Mouse (Mus musculus): ENCODE measurements around the gene Sfxn1. TPM values are rescaled to one million over a fixed set of nuclear protein-coding genes. Genes with fewer than 3 reads are reported as not detected.

Sfxn1 gene
- polyA plus RNA-seq, 1 experiment from 2014 or later, result 63.8 TPM

GRCm38 (mm10) chr13:54079782-54080759 is 8.4 kb downstream of the Sfxn1 start:
- Histone ChIP-seq H3K4me1 (0 out of 2 replicates have a peak, but pooled peaks cover 10% of the 10 kb centered on the region), H3K4me3 (replicated peaks) (no peak overlapping the region), H3K9ac (no peak overlapping the region), H3K4me2 (no peak overlapping the region), H3K27me3 (replicated peaks) (no peaks in the 10 kb centered on the region), H3K27ac (no peak overlapping the region), H3K9me3 (no peaks in the 10 kb centered on the region), H3K36me3 (no peaks in the 10 kb centered on the region)
- ATAC-seq (ENCODE audit: insufficient read depth, low FRiP score, low read depth), result no peak
- 54% methylated on average over 12 of the region's 12 CpGs for WGBS

DNA sequence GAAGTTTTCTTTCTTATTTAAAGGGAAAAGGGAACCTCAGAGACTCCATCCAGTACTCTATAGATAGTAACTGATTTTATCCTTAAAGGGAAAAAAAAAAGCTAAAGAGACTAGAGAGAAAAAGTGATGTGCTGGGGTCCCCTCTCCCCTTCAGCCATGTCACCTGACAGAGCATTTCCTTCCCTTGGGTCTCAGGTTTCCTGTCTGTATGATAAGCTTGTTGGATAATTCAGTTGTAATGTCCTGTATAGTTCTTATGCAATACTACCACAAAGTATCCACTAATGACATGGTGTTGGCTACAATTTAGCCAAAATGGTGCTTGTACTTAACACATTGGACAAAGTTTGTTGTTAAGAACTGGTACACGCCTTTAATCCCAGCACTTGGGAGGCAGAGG is 9.1 kb downstream of the Sfxn1 start:
- H3K9ac ChIP-seq, result no peak overlapping the region
- H3K4me1 ChIP-seq, result 0 out of 2 replicates have a peak, but pooled peaks cover 10% of the 10 kb centered on the region
- no peak overlapping the region for H3K4me3 ChIP-seq (replicated peaks)
- 0 out of 2 replicates have a peak, but pooled peaks cover under 1% of the 10 kb centered on the region for H3K36me3 ChIP-seq
- no peak overlapping the region for H3K27ac ChIP-seq
- no peak for ATAC-seq (ENCODE audit: insufficient read depth, low FRiP score, low read depth)
- 88% methylated on average over 1 of the region's 1 CpGs for WGBS
- no peaks in the 10 kb centered on the region for H3K9me3 ChIP-seq
- no peak overlapping the region for H3K4me2 ChIP-seq
- H3K27me3 ChIP-seq (replicated peaks), result no peaks in the 10 kb centered on the region

GRCm38 (mm10) chr13:54082946-54083345 is 11.3 kb downstream of the Sfxn1 start:
- 64% methylated on average over 5 of the region's 5 CpGs for WGBS
- H3K4me1 ChIP-seq, result 0 out of 2 replicates have a peak, but pooled peaks cover 10% of the 10 kb centered on the region
- H3K9me3 ChIP-seq, result no peaks in the 10 kb centered on the region
- peaks cover 18% of the 10 kb centered on the region; the same call in 1 of the 2 replicates for H3K36me3 ChIP-seq
- no peaks in the 10 kb centered on the region for H3K27me3 ChIP-seq (replicated peaks)
- no peak overlapping the region for H3K27ac ChIP-seq
- ATAC-seq (ENCODE audit: insufficient read depth, low FRiP score, low read depth), result no peak
- H3K9ac ChIP-seq, result no peak overlapping the region
- H3K4me3 ChIP-seq (replicated peaks), result no peak overlapping the region
- no peak overlapping the region for H3K4me2 ChIP-seq

- Histone ChIP-seq H3K4me2 (no peak overlapping the region), H3K9ac (no peak overlapping the region), H3K4me1 (0 out of 2 replicates have a peak, but pooled peaks cover 10% of the 10 kb centered on the region), H3K27ac (no peak overlapping the region), H3K27me3 (replicated peaks) (no peaks in the 10 kb centered on the region), H3K9me3 (no peaks in the 10 kb centered on the region), H3K4me3 (replicated peaks) (no peak overlapping the region), H3K36me3 (peaks cover 22% of the 10 kb centered on the region; the same call in 1 of the 2 replicates)
- WGBS, result 69% methylated on average over 4 of the region's 4 CpGs
- ATAC-seq (ENCODE audit: insufficient read depth, low FRiP score, low read depth), result no peak
Observed at GRCm38 (mm10) chr13:54084178-54084577, 12.5 kb downstream of the Sfxn1 start.

- H3K4me3 ChIP-seq (replicated peaks), result no peak overlapping the region
- H3K9me3 ChIP-seq, result no peaks in the 10 kb centered on the region
- H3K27ac ChIP-seq, result no peak overlapping the region
- no peak for ATAC-seq (ENCODE audit: insufficient read depth, low FRiP score, low read depth)
- H3K4me2 ChIP-seq, result no peak overlapping the region
- no peak overlapping the region for H3K9ac ChIP-seq
- H3K36me3 ChIP-seq, result peaks cover 27% of the 10 kb centered on the region; the same call in 1 of the 2 replicates
- WGBS, result 70% methylated on average over 5 of the region's 5 CpGs
- H3K27me3 ChIP-seq (replicated peaks), result no peaks in the 10 kb centered on the region
- 0 out of 2 replicates have a peak, but pooled peaks cover 5% of the 10 kb centered on the region for H3K4me1 ChIP-seq
Observed at GRCm38 (mm10) chr13:54084826-54085225, 13.2 kb downstream of the Sfxn1 start.

DNA sequence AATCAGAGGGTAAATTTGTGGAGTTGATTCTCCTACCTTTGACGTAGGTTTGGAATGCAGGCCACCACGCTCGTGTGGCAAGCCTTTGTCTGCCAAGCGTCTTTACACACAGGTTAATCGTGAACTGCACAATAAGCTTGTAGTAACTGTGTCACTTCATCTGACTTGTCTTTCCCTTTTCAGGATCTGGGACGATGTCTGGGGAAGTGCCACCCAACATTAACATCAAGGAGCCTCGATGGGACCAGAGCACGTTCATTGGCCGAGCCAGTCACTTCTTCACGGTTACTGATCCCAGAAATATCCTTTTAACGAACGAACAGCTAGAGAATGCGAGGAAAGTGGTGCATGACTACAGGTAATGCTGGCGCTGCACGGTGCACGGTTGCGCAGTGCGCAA is 13.6 kb downstream of the Sfxn1 start:
- H3K9me3 ChIP-seq, result no peaks in the 10 kb centered on the region
- H3K27ac ChIP-seq, result no peak overlapping the region
- no peak for ATAC-seq (ENCODE audit: insufficient read depth, low FRiP score, low read depth)
- H3K9ac ChIP-seq, result no peak overlapping the region
- 0 out of 2 replicates have a peak, but pooled peaks cover under 1% of the 10 kb centered on the region for H3K4me1 ChIP-seq
- 85% methylated on average over 18 of the region's 18 CpGs for WGBS
- no peak overlapping the region for H3K4me2 ChIP-seq
- no peak overlapping the region for H3K4me3 ChIP-seq (replicated peaks)
- no peaks in the 10 kb centered on the region for H3K27me3 ChIP-seq (replicated peaks)
- peaks cover 27% of the 10 kb centered on the region; the same call in 1 of the 2 replicates for H3K36me3 ChIP-seq

DNA sequence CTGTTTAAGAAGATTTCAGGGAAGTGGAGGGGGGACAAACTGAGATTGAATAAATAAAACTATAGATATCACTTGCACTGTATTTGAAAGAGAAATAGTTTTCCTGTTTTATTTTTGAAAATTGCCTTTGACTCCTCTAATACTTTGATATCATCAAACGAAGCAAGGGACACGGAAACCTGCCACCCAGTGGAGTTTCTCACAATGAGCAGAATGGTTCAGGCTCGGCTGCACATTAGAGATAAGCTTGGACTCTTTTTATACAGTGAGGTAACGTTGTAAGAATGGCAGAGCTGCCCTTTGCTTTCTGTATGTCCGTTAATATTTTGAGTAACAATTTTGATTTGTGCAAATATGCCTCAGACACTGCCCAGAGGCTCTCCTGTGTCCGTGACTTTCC is 20.1 kb downstream of the Sfxn1 start:
- Histone ChIP-seq H3K9ac (no peak overlapping the region), H3K27me3 (replicated peaks) (no peaks in the 10 kb centered on the region), H3K4me1 (no peaks in the 10 kb centered on the region), H3K36me3 (peaks cover 53% of the 10 kb centered on the region), H3K4me2 (no peak overlapping the region), H3K27ac (no peak overlapping the region), H3K4me3 (replicated peaks) (no peak overlapping the region), H3K9me3 (no peaks in the 10 kb centered on the region)
- ATAC-seq (ENCODE audit: insufficient read depth, low FRiP score, low read depth), result no peak
- 81% methylated on average over 6 of the region's 6 CpGs for WGBS

- Histone ChIP-seq H3K4me1 (no peaks in the 10 kb centered on the region), H3K36me3 (peaks cover 44% of the 10 kb centered on the region), H3K4me3 (replicated peaks) (no peak overlapping the region), H3K27ac (no peak overlapping the region), H3K27me3 (replicated peaks) (no peaks in the 10 kb centered on the region), H3K4me2 (no peak overlapping the region), H3K9ac (no peak overlapping the region), H3K9me3 (no peaks in the 10 kb centered on the region)
- no peak for ATAC-seq (ENCODE audit: insufficient read depth, low FRiP score, low read depth)
- WGBS, result 95% methylated on average over 4 of the region's 4 CpGs
Observed at GRCm38 (mm10) chr13:54094349-54094748, 22.7 kb downstream of the Sfxn1 start.

GRCm38 (mm10) chr13:54094963-54095362 is 23.3 kb downstream of the Sfxn1 start:
- WGBS, result 74% methylated on average over 6 of the region's 6 CpGs
- Histone ChIP-seq H3K27ac (no peak overlapping the region), H3K4me1 (no peaks in the 10 kb centered on the region), H3K4me2 (no peak overlapping the region), H3K4me3 (replicated peaks) (no peak overlapping the region), H3K27me3 (replicated peaks) (no peaks in the 10 kb centered on the region), H3K9ac (no peak overlapping the region), H3K9me3 (no peaks in the 10 kb centered on the region), H3K36me3 (peaks cover 40% of the 10 kb centered on the region)
- ATAC-seq (ENCODE audit: insufficient read depth, low FRiP score, low read depth), result no peak

DNA sequence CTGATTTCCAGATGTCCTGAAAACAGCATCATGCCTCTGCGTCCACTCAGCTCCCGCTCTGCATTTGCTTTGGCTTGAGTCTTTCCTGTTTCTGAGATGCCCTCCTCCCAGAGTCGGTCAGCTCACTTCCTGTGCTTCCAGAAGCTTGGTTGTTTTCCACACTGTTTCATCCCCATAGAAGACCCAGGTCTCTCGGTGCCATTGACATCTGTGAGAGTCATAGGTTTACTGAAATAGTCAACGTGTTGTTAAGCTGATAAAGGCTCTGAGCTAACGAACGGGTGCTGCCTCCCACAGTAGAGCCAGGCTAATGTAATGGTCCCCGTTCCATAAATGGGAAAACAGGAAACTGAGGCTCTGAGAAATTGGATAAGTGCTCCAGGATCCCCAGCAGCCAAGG is 24.1 kb downstream of the Sfxn1 start:
- Histone ChIP-seq H3K9ac (no peak overlapping the region), H3K36me3 (peaks cover 40% of the 10 kb centered on the region), H3K4me1 (no peaks in the 10 kb centered on the region), H3K4me2 (no peak overlapping the region), H3K27ac (no peak overlapping the region), H3K4me3 (replicated peaks) (no peak overlapping the region), H3K9me3 (no peaks in the 10 kb centered on the region), H3K27me3 (replicated peaks) (no peaks in the 10 kb centered on the region)
- no peak for ATAC-seq (ENCODE audit: insufficient read depth, low FRiP score, low read depth)
- 91% methylated on average over 8 of the region's 8 CpGs for WGBS

- 93% methylated on average over 4 of the region's 4 CpGs for WGBS
- Histone ChIP-seq H3K9ac (no peak overlapping the region), H3K9me3 (no peaks in the 10 kb centered on the region), H3K27me3 (replicated peaks) (no peaks in the 10 kb centered on the region), H3K27ac (no peak overlapping the region), H3K4me3 (replicated peaks) (no peak overlapping the region), H3K4me1 (no peaks in the 10 kb centered on the region), H3K36me3 (peaks cover 27% of the 10 kb centered on the region), H3K4me2 (no peak overlapping the region)
- no peak for ATAC-seq (ENCODE audit: insufficient read depth, low FRiP score, low read depth)
Observed at GRCm38 (mm10) chr13:54097227-54097626, 25.6 kb downstream of the Sfxn1 start.

DNA sequence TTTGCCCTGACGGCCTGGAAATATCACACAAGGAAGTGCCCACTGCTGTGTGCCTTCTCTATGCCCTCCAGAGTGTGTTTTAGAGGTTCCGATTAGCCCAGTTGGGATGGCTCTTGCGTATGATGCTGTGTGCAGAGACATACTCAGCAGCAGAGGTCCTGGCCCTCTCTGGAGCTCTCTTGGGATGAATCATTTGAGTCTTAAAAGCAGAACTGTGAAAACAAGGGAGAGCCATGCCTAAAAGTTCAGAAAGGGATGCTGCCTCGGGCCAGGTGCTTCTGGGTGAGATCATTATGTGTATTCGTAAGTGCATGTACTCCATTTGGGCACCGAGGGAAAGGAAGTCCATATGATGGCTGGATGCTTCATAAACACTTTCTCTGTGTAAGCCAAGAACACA is 26.1 kb downstream of the Sfxn1 start:
- whole genome bisulfite sequencing, result 87% methylated on average over 6 of the region's 6 CpGs
- Histone ChIP-seq H3K9me3 (no peaks in the 10 kb centered on the region), H3K27ac (no peak overlapping the region), H3K36me3 (peaks cover 23% of the 10 kb centered on the region), H3K4me2 (no peak overlapping the region), H3K4me1 (no peaks in the 10 kb centered on the region), H3K9ac (no peak overlapping the region), H3K27me3 (replicated peaks) (no peaks in the 10 kb centered on the region), H3K4me3 (replicated peaks) (no peak overlapping the region)
- no peak for ATAC-seq (ENCODE audit: insufficient read depth, low FRiP score, low read depth)

All from stomach, embryonic 15.5 days (tissue).